Mouse (Mus musculus) urinary bladder, adult 2 months (tissue): Measurements from ENCODE around the gene Pofut2. TPM values are rescaled to one million over a fixed set of nuclear protein-coding genes. Genes with fewer than 3 reads are reported as not detected.
"Not testable (repeated sequence)": the region's sequence is repeated elsewhere in the genome, so short reads cannot be mapped to it uniquely, and the experiment has no call there.

Source experiments
- DNase-seq: peaks from one replicate; pipeline ENCODE4 v3.0.0; 2022; ENCODE audit warnings: low spot score
- polyA plus RNA-seq: library from polyadenylated mRNA; depleted of rRNA; stranded (reverse); fragments of >200 nt; gene quantifications from 2 replicates; pipeline ENCODE4 v1.2.3, GENCODE M21; 2012

Gene Pofut2
- polyA plus RNA-seq, 1 experiment = 70.0 TPM

GRCm38 (mm10) chr10:77266281-77266680 lies 7.3 kb downstream of the Pofut2 start:
- no peak for DNase-seq

- DNase-seq = no peak
Measured at GRCm38 (mm10) chr10:77267027-77267426, 8.0 kb downstream of the Pofut2 start.

- DNase-seq = no peak
Measured at GRCm38 (mm10) chr10:77269129-77269528, 10.1 kb downstream of the Pofut2 start.

- DNase-seq = no peak
Measured at GRCm38 (mm10) chr10:77272980-77273730, 14.1 kb downstream of the Pofut2 start.

- DNase-seq = no peak
Measured at GRCm38 (mm10) chr10:77273798-77274197, 14.8 kb downstream of the Pofut2 start.

GRCm38 (mm10) chr10:77282085-77282484 lies 23.1 kb downstream of the Pofut2 start:
- DNase-seq = not testable (repeated sequence)

GRCm38 (mm10) chr10:77282822-77283221 lies 23.8 kb downstream of the Pofut2 start:
- no peak for DNase-seq

- no peak for DNase-seq
Measured at GRCm38 (mm10) chr10:77284832-77285231, 25.8 kb downstream of the Pofut2 start.

GRCm38 (mm10) chr10:77287626-77288025 lies 28.6 kb downstream of the Pofut2 start:
- DNase-seq = no peak

GRCm38 (mm10) chr10:77288639-77289195 lies 29.7 kb downstream of the Pofut2 start:
- no peak for DNase-seq

GRCm38 (mm10) chr10:77289559-77289958 lies 30.5 kb downstream of the Pofut2 start:
- DNase-seq = no peak

- DNase-seq = no peak
Measured at GRCm38 (mm10) chr10:77290624-77291366, 31.8 kb downstream of the Pofut2 start.

- DNase-seq = no peak
Measured at GRCm38 (mm10) chr10:77294691-77295090, 35.7 kb downstream of the Pofut2 start.

- DNase-seq = no peak
Measured at GRCm38 (mm10) chr10:77298621-77299020, 39.6 kb downstream of the Pofut2 start.

- no peak for DNase-seq
Measured at GRCm38 (mm10) chr10:77299194-77299593, 40.2 kb downstream of the Pofut2 start.

- no peak for DNase-seq
Measured at GRCm38 (mm10) chr10:77300237-77300933, 41.4 kb downstream of the Pofut2 start.

- DNase-seq = no peak
Measured at GRCm38 (mm10) chr10:77300934-77301297, 41.9 kb downstream of the Pofut2 start.

- no peak for DNase-seq
Measured at GRCm38 (mm10) chr10:77304362-77304761, 45.3 kb downstream of the Pofut2 start.

GRCm38 (mm10) chr10:77304840-77305533 lies 46.0 kb downstream of the Pofut2 start:
- DNase-seq = no peak

GRCm38 (mm10) chr10:77305766-77306165 lies 46.7 kb downstream of the Pofut2 start:
- DNase-seq = no peak

GRCm38 (mm10) chr10:77308978-77309377 lies 50.0 kb downstream of the Pofut2 start:
- DNase-seq = no peak
